Mouse (Mus musculus) lung, embryonic 15.5 days (tissue): Measurements from ENCODE around the gene H1fnt. TPM values are rescaled to one million over a fixed set of nuclear protein-coding genes. Genes with fewer than 3 reads are reported as not detected.

Source experiments
- ATAC-seq: fragments of 200-750 bp; cut with Nextera tagmentation; 2 replicates; pipeline ENCODE4 v1.8.0; 2017; ENCODE audit warnings: moderate number of reproducible peaks, borderline replicate concordance; ENCODE audit not compliant: low FRiP score, low TSS enrichment; ENCODE audit errors: extremely low read depth
- H3K27ac ChIP-seq: fragments of 300-500 bp; sonication (generic); 2 replicates; pipeline ENCODE4 v1.5.1; 2015; ENCODE audit warnings: moderate library complexity, mild to moderate bottlenecking, inconsistent platforms
- H3K27me3 ChIP-seq: fragments of 300-500 bp; sonication (generic); 2 replicates; pipeline ENCODE4 v1.6.1; 2015; ENCODE audit warnings: inconsistent platforms
- H3K36me3 ChIP-seq: fragments of 300-500 bp; sonication (generic); 2 replicates; pipeline ENCODE4 v1.6.1; 2015; ENCODE audit warnings: inconsistent platforms
- H3K4me1 ChIP-seq: fragments of 300-500 bp; sonication (generic); 2 replicates; pipeline ENCODE4 v1.6.1; 2015; ENCODE audit warnings: inconsistent platforms
- H3K4me2 ChIP-seq: fragments of 300-500 bp; sonication (generic); 2 replicates; pipeline ENCODE4 v1.6.1; 2015; ENCODE audit warnings: inconsistent platforms, mild to moderate bottlenecking, moderate library complexity
- H3K4me3 ChIP-seq: fragments of 300-500 bp; sonication (generic); 2 replicates; pipeline ENCODE4 v1.5.1; 2015; ENCODE audit warnings: mild to moderate bottlenecking, inconsistent platforms
- H3K9ac ChIP-seq: fragments of 300-500 bp; sonication (generic); 2 replicates; pipeline ENCODE4 v1.6.1; 2015; ENCODE audit warnings: inconsistent platforms
- H3K9me3 ChIP-seq: fragments of 300-500 bp; sonication (generic); 2 replicates; pipeline ENCODE4 v1.6.1; 2016; ENCODE audit warnings: inconsistent platforms
- WGBS: fragments of 180-500 bp; shearing (Covaris S2); methylation state at CpG from one replicate; pipeline ENCODE4 v1.1.7; 2015; 5-methylcytosine and 5-hydroxymethylcytosine counted together
- polyA plus RNA-seq: library from polyadenylated mRNA; unstranded; fragments of >200 nt; fragmentation: Nextera tagmentation; extraction: Ambion mirVana; gene quantifications from 2 replicates; pipeline ENCODE4 v1.2.1, GENCODE M21; 2015

H1fnt gene
- polyA plus RNA-seq: not detected in 2 replicates

GRCm38 (mm10) chr15:98257193-98257592 is at the start of gene H1fnt:
H1fnt (minus strand) TSS chr15:98257293.
- no peaks in the 10 kb centered on the region for H3K4me1 ChIP-seq
- H3K9me3 ChIP-seq: no peaks in the 10 kb centered on the region
- 76% methylated on average over 8 of the region's 8 CpGs for WGBS
- no peaks in the 10 kb centered on the region for H3K27me3 ChIP-seq
- no peak within 1 kb of the TSS for H3K9ac ChIP-seq
- H3K27ac ChIP-seq: no peak within 1 kb of the TSS
- H3K36me3 ChIP-seq: no peaks in the 10 kb centered on the region
- no peak within 1 kb of the TSS for H3K4me3 ChIP-seq
- no peak within 1 kb of the TSS for H3K4me2 ChIP-seq
- no peak for ATAC-seq

- peak within 1 kb of the TSS; percentile 95 for H3K4me2 ChIP-seq
- H3K27me3 ChIP-seq: peaks cover 7% of the 10 kb centered on the region; the same call in 1 of the 2 replicates
- 2% methylated on average over 56 of the region's 60 CpGs for WGBS
- H3K27ac ChIP-seq: no peak within 1 kb of the TSS
- 0 out of 2 replicates have a peak, but pooled peaks cover 3% of the 10 kb centered on the region for H3K4me1 ChIP-seq
- H3K4me3 ChIP-seq: peak within 1 kb of the TSS; percentile 56
- H3K36me3 ChIP-seq: no peaks in the 10 kb centered on the region
- H3K9me3 ChIP-seq: no peaks in the 10 kb centered on the region
- ATAC-seq: peak; percentile 49
- peak within 1 kb of the TSS; percentile 53 for H3K9ac ChIP-seq
Observed at GRCm38 (mm10) chr15:98295628-98296551, 38.8 kb upstream of the H1fnt start, which contains the start of gene Zfp641. Zfp641 (minus strand) TSS chr15:98296161.

GRCm38 (mm10) chr15:98293651-98294050 is 36.6 kb upstream of the H1fnt start:
- 85% methylated on average over 8 of the region's 8 CpGs for WGBS
- no peak for ATAC-seq
- Histone ChIP-seq H3K27ac (no peak overlapping the region), H3K4me2 (no peak overlapping the region), H3K4me1 (0 out of 2 replicates have a peak, but pooled peaks cover 3% of the 10 kb centered on the region), H3K27me3 (peaks cover 7% of the 10 kb centered on the region; the same call in 1 of the 2 replicates), H3K4me3 (no peak overlapping the region), H3K36me3 (no peaks in the 10 kb centered on the region), H3K9me3 (no peaks in the 10 kb centered on the region), H3K9ac (no peak overlapping the region)

GRCm38 (mm10) chr15:98288566-98288965 is 31.5 kb upstream of the H1fnt start:
- no peak overlapping the region for H3K27ac ChIP-seq
- no peak for ATAC-seq
- WGBS: 70% methylated on average over 12 of the region's 12 CpGs
- no peak overlapping the region for H3K9ac ChIP-seq
- no peak overlapping the region for H3K4me3 ChIP-seq
- H3K4me1 ChIP-seq: no peaks in the 10 kb centered on the region
- H3K36me3 ChIP-seq: no peaks in the 10 kb centered on the region
- no peak overlapping the region for H3K4me2 ChIP-seq
- no peaks in the 10 kb centered on the region for H3K27me3 ChIP-seq
- H3K9me3 ChIP-seq: no peaks in the 10 kb centered on the region

GRCm38 (mm10) chr15:98286418-98286817 is 29.3 kb upstream of the H1fnt start:
- WGBS: 64% methylated on average over 7 of the region's 7 CpGs
- no peaks in the 10 kb centered on the region for H3K9me3 ChIP-seq
- H3K9ac ChIP-seq: no peak overlapping the region
- no peaks in the 10 kb centered on the region for H3K36me3 ChIP-seq
- H3K27me3 ChIP-seq: no peaks in the 10 kb centered on the region
- H3K4me3 ChIP-seq: no peak overlapping the region
- ATAC-seq: no peak
- no peaks in the 10 kb centered on the region for H3K4me1 ChIP-seq
- no peak overlapping the region for H3K4me2 ChIP-seq
- H3K27ac ChIP-seq: no peak overlapping the region

- H3K4me1 ChIP-seq: no peaks in the 10 kb centered on the region
- no peak overlapping the region for H3K27ac ChIP-seq
- H3K9ac ChIP-seq: no peak overlapping the region
- no peak overlapping the region for H3K4me3 ChIP-seq
- no peaks in the 10 kb centered on the region for H3K27me3 ChIP-seq
- 80% methylated on average over 7 of the region's 7 CpGs for WGBS
- H3K36me3 ChIP-seq: no peaks in the 10 kb centered on the region
- H3K9me3 ChIP-seq: no peaks in the 10 kb centered on the region
- ATAC-seq: no peak
- no peak overlapping the region for H3K4me2 ChIP-seq
Observed at GRCm38 (mm10) chr15:98257776-98258175, 683 bp upstream of the H1fnt start.

GRCm38 (mm10) chr15:98256271-98256670 is 822 bp downstream of the H1fnt start:
- no peaks in the 10 kb centered on the region for H3K4me1 ChIP-seq
- H3K27me3 ChIP-seq: no peaks in the 10 kb centered on the region
- H3K27ac ChIP-seq: no peak overlapping the region
- H3K9me3 ChIP-seq: no peaks in the 10 kb centered on the region
- no peak overlapping the region for H3K4me3 ChIP-seq
- no peaks in the 10 kb centered on the region for H3K36me3 ChIP-seq
- no peak overlapping the region for H3K4me2 ChIP-seq
- ATAC-seq: no peak
- 85% methylated on average over 13 of the region's 13 CpGs for WGBS
- H3K9ac ChIP-seq: no peak overlapping the region

- Histone ChIP-seq H3K36me3 (no peaks in the 10 kb centered on the region), H3K4me3 (no peak overlapping the region), H3K27me3 (0 out of 2 replicates have a peak, but pooled peaks cover 4% of the 10 kb centered on the region), H3K9ac (no peak overlapping the region), H3K4me2 (no peak overlapping the region), H3K9me3 (no peaks in the 10 kb centered on the region), H3K27ac (no peak overlapping the region), H3K4me1 (no peaks in the 10 kb centered on the region)
- 81% methylated on average over 4 of the region's 4 CpGs for WGBS
- ATAC-seq: no peak
Observed at GRCm38 (mm10) chr15:98235442-98235841, 21.7 kb downstream of the H1fnt start.

GRCm38 (mm10) chr15:98234350-98234749 is 22.7 kb downstream of the H1fnt start, which contains the start of gene Olfr286:
Olfr286 (minus strand) TSS chr15:98234450.
- H3K27ac ChIP-seq: no peak within 1 kb of the TSS
- WGBS: 79% methylated on average over 4 of the region's 4 CpGs
- no peak within 1 kb of the TSS for H3K4me3 ChIP-seq
- no peak within 1 kb of the TSS for H3K9ac ChIP-seq
- H3K4me2 ChIP-seq: no peak within 1 kb of the TSS
- ATAC-seq: no peak
- H3K9me3 ChIP-seq: no peaks in the 10 kb centered on the region
- H3K36me3 ChIP-seq: no peaks in the 10 kb centered on the region
- 0 out of 2 replicates have a peak, but pooled peaks cover 4% of the 10 kb centered on the region for H3K27me3 ChIP-seq
- H3K4me1 ChIP-seq: no peaks in the 10 kb centered on the region

- Histone ChIP-seq H3K9me3 (no peaks in the 10 kb centered on the region), H3K4me2 (no peak overlapping the region), H3K27ac (no peak overlapping the region), H3K27me3 (no peaks in the 10 kb centered on the region), H3K36me3 (no peaks in the 10 kb centered on the region), H3K9ac (no peak overlapping the region), H3K4me1 (no peaks in the 10 kb centered on the region), H3K4me3 (no peak overlapping the region)
- no peak for ATAC-seq
- 76% methylated on average over 7 of the region's 7 CpGs for WGBS
Observed at GRCm38 (mm10) chr15:98226096-98226495, 31.0 kb downstream of the H1fnt start.

GRCm38 (mm10) chr15:98225610-98226009 is 31.5 kb downstream of the H1fnt start:
- 37% methylated on average over 16 of the region's 16 CpGs for WGBS
- Histone ChIP-seq H3K9ac (no peak overlapping the region), H3K27me3 (no peaks in the 10 kb centered on the region), H3K4me3 (no peak overlapping the region), H3K27ac (no peak overlapping the region), H3K4me2 (no peak overlapping the region), H3K36me3 (no peaks in the 10 kb centered on the region), H3K9me3 (no peaks in the 10 kb centered on the region), H3K4me1 (no peaks in the 10 kb centered on the region)
- ATAC-seq: no peak

GRCm38 (mm10) chr15:98222377-98222776 is 34.7 kb downstream of the H1fnt start:
- H3K9me3 ChIP-seq: no peaks in the 10 kb centered on the region
- H3K36me3 ChIP-seq: no peaks in the 10 kb centered on the region
- no peak overlapping the region for H3K4me3 ChIP-seq
- H3K27me3 ChIP-seq: no peaks in the 10 kb centered on the region
- H3K9ac ChIP-seq: no peak overlapping the region
- no peaks in the 10 kb centered on the region for H3K4me1 ChIP-seq
- H3K27ac ChIP-seq: no peak overlapping the region
- no peak for ATAC-seq
- no peak overlapping the region for H3K4me2 ChIP-seq
